Mouse (Mus musculus) ovary, postnatal 14 days (tissue): ENCODE data around the gene Krt71.

ENCODE experiments used
- DNase-seq: peaks from one replicate; pipeline ENCODE4 v3.0.0; 2022; ENCODE audit warnings: low spot score

The Krt71 gene

DNA sequence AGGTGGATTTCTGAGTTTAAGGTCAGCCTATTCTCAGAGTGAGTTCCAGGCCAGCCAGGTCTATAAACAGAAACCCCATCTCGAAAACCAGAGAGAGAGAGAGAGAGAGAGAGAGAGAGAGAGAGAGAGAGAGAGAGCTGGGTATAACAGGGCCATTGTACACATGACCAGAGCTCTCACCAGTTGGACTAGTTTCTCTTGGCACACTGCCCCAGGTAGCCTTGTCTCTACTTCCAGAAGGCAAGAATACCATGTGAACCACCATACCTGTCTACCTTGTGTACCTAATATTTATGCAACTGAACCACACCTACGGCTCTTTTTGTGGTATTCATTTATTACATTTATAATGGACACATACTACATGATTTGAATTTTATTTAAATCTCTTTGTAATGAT lies 54.7 kb downstream of the Krt71 start:
- DNase-seq: no peak
